19 mouse cellular contexts compared by ENCODE assay signal in the genomic region with DNA sequence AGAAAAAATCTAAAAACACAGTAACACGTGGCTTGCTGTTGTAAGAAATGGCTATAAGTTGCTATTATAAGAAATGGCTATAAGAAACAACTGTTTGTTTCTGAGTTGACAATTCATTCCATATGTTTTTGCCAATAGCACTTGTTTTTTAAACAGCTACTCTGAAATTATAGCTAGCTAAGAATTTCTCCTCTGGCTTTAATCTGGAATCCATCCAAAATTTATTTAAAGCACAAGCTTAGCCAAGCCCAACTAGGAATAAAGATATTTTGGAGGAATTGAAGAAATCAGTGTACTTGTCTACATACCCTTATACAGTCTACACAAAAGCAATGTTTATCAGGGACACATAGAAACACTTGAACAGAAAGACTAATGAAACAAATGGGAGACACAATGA.
"Had no signal": no experiment of that assay in that cellular context is flagged by ENCODE, and none has a peak within 500 bp of the region (broad histone marks: within the 10 kb centered on the region; RNA-seq: fewer than 3 reads in every experiment).

No protein-coding gene starts in this region.

- H3K36me3 ChIP-seq: lung, embryonic 15.5 days; midbrain, embryonic 10.5 days; midbrain, embryonic 12.5 days; neural tube, embryonic 13.5 days; neural tube, embryonic 15.5 days had no signal

- H3K9ac ChIP-seq: liver, embryonic 14.5 days; lung, embryonic 15.5 days; midbrain, embryonic 12.5 days; neural tube, embryonic 13.5 days; neural tube, embryonic 15.5 days had no signal

- H3K9me3 ChIP-seq: lung, embryonic 15.5 days; midbrain, embryonic 10.5 days; midbrain, embryonic 12.5 days; neural tube, embryonic 13.5 days; neural tube, embryonic 15.5 days had no signal

- H3K27me3 ChIP-seq: lung, embryonic 15.5 days; midbrain, embryonic 12.5 days; neural tube, embryonic 13.5 days; neural tube, embryonic 15.5 days had no signal

- H3K4me1 ChIP-seq: lung, embryonic 15.5 days; midbrain, embryonic 10.5 days; midbrain, embryonic 12.5 days; neural tube, embryonic 13.5 days; neural tube, embryonic 15.5 days had no signal

- H3K4me3 ChIP-seq: lung, embryonic 15.5 days; midbrain, embryonic 10.5 days; midbrain, embryonic 12.5 days; myocyte; neural tube, embryonic 13.5 days; neural tube, embryonic 15.5 days had no signal

- ATAC-seq: midbrain, embryonic 16.5 days had no signal

- H3K4me2 ChIP-seq: lung, embryonic 15.5 days; midbrain, embryonic 12.5 days; neural tube, embryonic 13.5 days; neural tube, embryonic 15.5 days had no signal

- H3K27ac ChIP-seq: liver, embryonic 14.5 days; lung, embryonic 15.5 days; midbrain, embryonic 10.5 days; midbrain, embryonic 12.5 days; neural tube, embryonic 13.5 days; neural tube, embryonic 15.5 days had no signal

- DNase-seq: lung, adult 18-20 months; lung, postnatal 36 days; midbrain, embryonic 14.5 days; retina, postnatal 1 day; right cerebral cortex, adult 18-20 months; right cerebral cortex, postnatal 25 days; right cerebral cortex, postnatal 4 days; spleen, adult 18-20 months; thymus, adult 18-20 months; thymus, postnatal 14 days; thymus, postnatal 36 days had no signal
